Mouse (Mus musculus): ENCODE data around the gene Smim6.

Gene Smim6

GRCm38 (mm10) chr11:115911632-115912376 is at the start of gene Smim6:
Smim6 (plus strand) TSS chr11:115912017.
- no peak for DNase-seq (ENCODE audit: low read depth, low spot score)

GRCm38 (mm10) chr11:115863895-115864294 is 47.9 kb upstream of the Smim6 start:
- DNase-seq (ENCODE audit: low read depth, low spot score) = no peak

GRCm38 (mm10) chr11:115869393-115869792 is 42.4 kb upstream of the Smim6 start:
- no peak for DNase-seq (ENCODE audit: low read depth, low spot score)

DNA sequence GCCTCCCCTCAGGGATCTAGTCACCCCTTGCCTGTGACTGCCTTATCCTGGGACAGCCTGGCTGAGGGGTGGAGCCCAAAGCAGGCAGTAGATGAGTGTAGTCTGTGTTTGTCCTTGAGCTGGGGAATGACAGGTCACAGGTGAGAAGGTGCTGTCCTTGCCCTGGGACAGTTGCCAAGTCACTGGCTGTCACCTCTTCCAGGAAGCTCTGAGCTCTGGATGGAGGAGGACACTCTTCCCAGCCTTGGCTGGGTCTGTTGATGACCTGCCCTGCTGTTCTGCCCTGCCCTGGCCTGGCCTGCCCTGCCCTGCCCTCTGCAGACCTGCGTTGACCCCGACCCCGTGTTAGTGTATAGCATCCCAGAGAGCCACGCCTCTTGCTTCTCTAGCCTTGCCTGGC is 39.4 kb upstream of the Smim6 start:
- no peak for DNase-seq (ENCODE audit: low read depth, low spot score)

- no peak for DNase-seq (ENCODE audit: low read depth, low spot score)
These were observed 35.9 kb upstream of the Smim6 start for GRCm38 (mm10) chr11:115875935-115876334.

GRCm38 (mm10) chr11:115876438-115876837 is 35.4 kb upstream of the Smim6 start:
- DNase-seq (ENCODE audit: low read depth, low spot score) = no peak

DNA sequence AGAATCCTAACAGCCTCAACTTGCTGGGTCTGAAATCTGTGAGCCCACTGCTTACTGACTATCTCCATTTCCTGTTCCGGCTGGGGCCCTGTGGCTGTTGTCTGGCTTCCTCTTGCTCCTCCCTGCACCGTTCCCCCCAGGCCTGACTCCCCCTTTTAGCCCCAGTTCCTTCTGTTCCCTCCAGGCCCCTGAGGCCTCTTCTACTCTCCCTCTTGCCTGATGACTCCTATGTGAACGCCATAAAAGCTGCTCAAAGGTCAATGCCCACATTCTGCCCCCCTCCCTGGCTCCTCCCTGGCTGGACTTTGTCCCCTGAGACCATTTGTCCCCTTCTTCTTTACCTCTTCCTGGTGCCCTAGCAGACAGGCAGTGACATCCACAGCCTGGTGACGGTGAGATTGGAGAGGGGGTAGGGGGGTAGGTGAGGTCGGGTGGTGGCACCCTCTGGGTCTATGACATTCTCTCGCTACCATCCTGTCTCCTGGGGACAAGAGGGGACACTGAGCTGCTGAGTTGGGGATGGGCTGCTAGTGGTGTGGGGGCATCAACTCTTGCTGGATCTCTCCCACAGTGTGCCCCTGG is 34.6 kb upstream of the Smim6 start:
- DNase-seq (ENCODE audit: low read depth, low spot score) = no peak

- DNase-seq (ENCODE audit: low read depth, low spot score) = no peak
These were observed 33.7 kb upstream of the Smim6 start for GRCm38 (mm10) chr11:115878071-115878470.

- DNase-seq (ENCODE audit: low read depth, low spot score) = no peak
These were observed 30.8 kb upstream of the Smim6 start for GRCm38 (mm10) chr11:115881002-115881401.

DNA sequence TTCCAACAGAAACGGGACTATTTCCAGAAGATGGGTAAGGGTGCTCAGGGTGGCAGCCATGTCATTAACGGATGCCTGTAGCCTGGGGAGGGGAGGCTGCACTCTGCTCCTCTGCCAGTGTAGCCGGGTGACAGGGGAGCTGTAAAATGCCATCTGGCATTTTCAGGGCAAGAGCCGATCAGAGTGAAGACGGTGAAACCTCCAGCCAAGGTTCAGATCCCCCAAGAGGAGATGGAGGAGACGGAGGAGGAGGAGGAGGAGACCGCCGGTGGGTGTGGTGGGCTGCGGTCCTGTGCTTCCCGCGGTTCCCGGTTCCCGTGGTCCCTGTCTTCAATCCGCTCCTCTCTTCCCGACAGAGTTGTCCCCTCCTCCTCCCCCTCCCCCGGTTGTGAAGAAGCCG is 28.6 kb upstream of the Smim6 start:
- DNase-seq (ENCODE audit: low read depth, low spot score) = no peak

GRCm38 (mm10) chr11:115884361-115884760 is 27.5 kb upstream of the Smim6 start:
- DNase-seq (ENCODE audit: low read depth, low spot score) = no peak

GRCm38 (mm10) chr11:115885281-115885680 is 26.5 kb upstream of the Smim6 start:
- DNase-seq (ENCODE audit: low read depth, low spot score) = no peak

DNA sequence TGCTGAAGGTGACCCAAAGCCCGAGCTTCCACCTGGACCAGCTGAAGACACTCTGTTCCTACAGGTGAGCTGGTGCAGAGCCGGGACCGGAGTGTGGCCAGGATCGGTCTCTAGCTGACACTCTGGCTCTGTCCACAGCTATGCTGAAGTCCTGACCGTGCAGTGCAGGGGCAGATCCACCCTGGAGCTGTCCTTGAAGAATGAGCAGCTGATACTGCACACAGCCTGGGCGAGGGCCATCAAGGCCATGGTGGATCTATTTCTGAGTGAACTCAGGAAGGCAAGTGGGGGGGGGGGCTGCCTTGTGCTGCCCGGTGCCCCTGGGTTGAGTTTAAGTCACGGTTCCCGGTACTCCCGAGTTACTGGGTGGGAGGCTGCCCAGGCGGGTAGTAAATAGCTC is 25.4 kb upstream of the Smim6 start:
- no peak for DNase-seq (ENCODE audit: low read depth, low spot score)

- no peak for DNase-seq (ENCODE audit: low read depth, low spot score)
These were observed 23.8 kb upstream of the Smim6 start for GRCm38 (mm10) chr11:115888020-115888419.

GRCm38 (mm10) chr11:115889159-115889558 is 22.7 kb upstream of the Smim6 start:
- DNase-seq (ENCODE audit: low read depth, low spot score) = no peak

DNA sequence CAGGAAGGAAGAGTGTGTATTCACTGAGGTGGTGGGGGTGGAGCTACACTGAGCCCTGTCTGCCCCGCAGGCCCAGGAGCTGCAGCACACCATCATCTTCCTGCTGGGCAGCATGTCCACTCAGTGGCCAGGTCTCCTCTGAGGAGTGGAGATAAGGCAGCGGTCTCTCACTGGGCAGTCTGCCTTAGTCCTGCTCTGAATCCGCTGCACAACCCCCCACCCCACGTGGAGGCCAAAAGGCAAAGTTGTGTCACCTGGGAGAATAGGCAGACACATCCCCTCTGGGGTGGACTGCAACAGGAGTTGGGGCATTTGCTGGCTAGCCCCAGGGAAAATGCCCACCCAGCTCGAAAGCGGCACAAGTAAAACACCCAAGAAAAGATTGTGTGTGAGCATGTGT is 19.6 kb upstream of the Smim6 start:
- no peak for DNase-seq (ENCODE audit: low read depth, low spot score)

GRCm38 (mm10) chr11:115893071-115893470 is 18.7 kb upstream of the Smim6 start:
- DNase-seq (ENCODE audit: low read depth, low spot score) = no peak

GRCm38 (mm10) chr11:115894755-115895520 is 16.9 kb upstream of the Smim6 start:
- DNase-seq (ENCODE audit: low read depth, low spot score) = no peak

- no peak for DNase-seq (ENCODE audit: low read depth, low spot score)
These were observed 13.4 kb upstream of the Smim6 start for GRCm38 (mm10) chr11:115898446-115898845.

GRCm38 (mm10) chr11:115898886-115899285 is 12.9 kb upstream of the Smim6 start:
- DNase-seq (ENCODE audit: low read depth, low spot score) = no peak

DNA sequence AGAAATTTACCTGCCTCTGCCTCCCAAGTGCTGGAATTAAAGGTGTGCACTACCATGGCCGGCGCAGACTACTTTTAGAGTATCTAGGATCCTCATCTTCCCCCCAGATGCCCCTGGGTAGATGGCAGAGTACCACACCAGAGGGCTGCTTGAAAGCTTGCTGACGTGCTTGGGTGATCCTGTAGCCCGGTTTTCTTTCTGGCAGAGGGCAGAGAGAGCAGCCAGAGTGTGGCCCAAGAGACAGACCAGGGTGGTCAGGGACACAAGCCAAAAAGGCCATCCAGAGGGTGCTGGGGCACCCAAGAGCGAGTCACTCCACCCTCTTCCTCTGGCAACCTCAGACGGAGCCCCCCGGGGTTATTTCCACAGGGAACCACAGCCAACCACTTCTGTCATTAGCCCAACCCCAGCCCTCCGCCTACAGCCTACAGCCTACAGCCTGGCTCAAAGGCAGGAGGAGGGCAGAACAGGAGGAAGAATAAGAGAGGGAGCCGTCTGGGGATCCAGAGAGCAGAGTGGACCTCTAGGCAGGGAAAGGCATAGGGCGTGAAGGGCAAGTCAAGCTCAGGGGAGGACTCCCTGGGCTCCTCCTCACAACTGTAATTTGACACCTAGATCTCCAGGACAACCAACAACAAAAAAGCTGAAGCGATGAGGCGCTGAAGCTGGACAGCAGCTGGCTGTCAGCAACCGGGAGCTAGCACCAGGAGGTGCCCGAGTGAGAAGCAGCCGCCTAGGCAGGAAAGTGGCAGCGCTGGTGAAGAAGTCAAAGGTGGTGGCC is 12.1 kb upstream of the Smim6 start, which contains the start of gene Smim5:
TSS of gene Smim5 (plus strand) at position 481 of the 781 bp plus-strand sequence.
- DNase-seq (ENCODE audit: low read depth, low spot score) = no peak
